Mouse (Mus musculus) MEL (cell line): ENCODE data around the gene Snd1. TPM values are rescaled to one million over a fixed set of nuclear protein-coding genes. Genes with fewer than 3 reads are reported as not detected.
A peak's percentile ranks its signal among the peaks of the same experiment; 100 is the strongest.

Experiments used
- DNase-seq: peaks from one replicate; pipeline ENCODE4 v3.0.0; 2011; ENCODE audit warnings: low read depth, low spot score
- H3K27ac ChIP-seq: 2 replicates; pipeline ENCODE4 v1.5.1; 2012; ENCODE audit warnings: low read depth, mild to moderate bottlenecking, control low read depth, low read length, moderate library complexity; ENCODE audit not compliant: control insufficient read depth
- H3K27me3 ChIP-seq, 2 experiments: fragments of 150-350 bp in 1 of 2; sonication (generic) in 1 of 2; 2 replicates each; pipeline ENCODE4 v1.6.1; 2012; ENCODE audit warnings: low read length in 2 of 2, mild to moderate bottlenecking in 2 of 2, improper control_type of control experiment in 1 of 2, moderate library complexity in 1 of 2; ENCODE audit not compliant: insufficient read depth in 2 of 2, control insufficient read depth in 1 of 2
- H3K36me3 ChIP-seq, 2 experiments: 2 replicates each; pipeline ENCODE4 v1.6.1; 2012 to 2014; ENCODE audit warnings: low read length in 2 of 2, improper control_type of control experiment in 1 of 2, inconsistent platforms in 1 of 2, mild to moderate bottlenecking in 1 of 2; ENCODE audit not compliant: insufficient read depth in 2 of 2, control insufficient read depth in 1 of 2
- H3K4me1 ChIP-seq, 2 experiments: fragments of 150-350 bp in 1 of 2; sonication (generic) in 1 of 2; 2 replicates each; pipeline ENCODE4 v1.6.1; 2012; ENCODE audit warnings: low read length in 2 of 2, improper control_type of control experiment in 1 of 2, mild to moderate bottlenecking in 1 of 2; ENCODE audit not compliant: insufficient read depth in 2 of 2, control insufficient read depth in 1 of 2
- H3K4me3 ChIP-seq, 2 experiments: fragments of 150-350 bp in 1 of 2; sonication (generic) in 1 of 2; 2 replicates each; pipeline ENCODE4 v1.5.1; 2012; ENCODE audit warnings: low read depth in 2 of 2, low read length in 2 of 2, mild to moderate bottlenecking in 2 of 2, moderate library complexity in 2 of 2, control low read depth in 1 of 2, improper control_type of control experiment in 1 of 2; ENCODE audit not compliant: control insufficient read depth in 1 of 2, insufficient read depth in 1 of 2
- H3K79me2 ChIP-seq: 2 replicates; pipeline ENCODE4 v1.6.1; 2012; ENCODE audit warnings: mild to moderate bottlenecking, low read length, moderate library complexity; ENCODE audit not compliant: control insufficient read depth, poor library complexity, insufficient read depth
- H3K9ac ChIP-seq: 2 replicates; pipeline ENCODE4 v1.6.1; 2012; ENCODE audit warnings: low read depth, mild to moderate bottlenecking, control low read depth, low read length, moderate library complexity; ENCODE audit not compliant: control insufficient read depth, poor library complexity, severe bottlenecking
- H3K9me3 ChIP-seq: fragments of 150-350 bp; sonication (generic); replicated peaks from 2 replicates; pipeline ENCODE4 v1.6.1; 2012; ENCODE audit warnings: mild to moderate bottlenecking, low read length, improper control_type of control experiment, moderate library complexity; ENCODE audit not compliant: insufficient read depth
- BHLHE40 ChIP-seq: IDR thresholded peaks from 2 replicates; pipeline ENCODE4 v1.6.1; 2012; ENCODE audit warnings: low read depth, mild to moderate bottlenecking, inconsistent platforms, low read length, improper control_type of control experiment, borderline replicate concordance
- CTCF ChIP-seq, 3 experiments: IDR thresholded peaks in 2 of 3; conservative IDR thresholded peaks in 1 of 3; 2 replicates each; pipeline ENCODE4 v1.5.1; 2011 to 2012; ENCODE audit warnings: low read length in 3 of 3, low read depth in 2 of 3, mild to moderate bottlenecking in 2 of 3, improper control_type of control experiment in 1 of 3, inconsistent platforms in 1 of 3, mixed read lengths in 1 of 3, moderate library complexity in 1 of 3; ENCODE audit not compliant: control insufficient read depth in 1 of 3, insufficient read depth in 1 of 3, poor library complexity in 1 of 3, severe bottlenecking in 1 of 3
- E2F4 ChIP-seq: IDR thresholded peaks from 2 replicates; pipeline ENCODE4 v1.6.1; 2011; ENCODE audit warnings: low read depth, low read length, improper control_type of control experiment, borderline replicate concordance
- ELF1 ChIP-seq: IDR thresholded peaks from 2 replicates; pipeline ENCODE4 v1.6.1; 2014; ENCODE audit warnings: low read depth, mild to moderate bottlenecking, inconsistent platforms, low read length, improper control_type of control experiment, moderate library complexity
- EP300 ChIP-seq, 2 experiments: IDR thresholded peaks; 2 replicates each; pipeline ENCODE4 v1.6.1; 2011; ENCODE audit warnings: improper control_type of control experiment in 2 of 2, low read length in 2 of 2, low read depth in 1 of 2, mild to moderate bottlenecking in 1 of 2
- GATA1 ChIP-seq: IDR thresholded peaks from 2 replicates; pipeline ENCODE4 v1.6.1; 2011; ENCODE audit warnings: low read depth, low read length, improper control_type of control experiment
- HCFC1 ChIP-seq: IDR thresholded peaks from 2 replicates; pipeline ENCODE4 v1.6.1; 2012; ENCODE audit warnings: low read depth, mild to moderate bottlenecking, inconsistent platforms, low read length, improper control_type of control experiment, moderate library complexity
- JUND ChIP-seq: IDR thresholded peaks from 2 replicates; pipeline ENCODE4 v1.6.1; 2011; ENCODE audit warnings: low read depth, mild to moderate bottlenecking, improper control_type of control experiment, low read length
- MAFK ChIP-seq: IDR thresholded peaks from 2 replicates; pipeline ENCODE4 v1.6.1; 2011; ENCODE audit warnings: low read depth, mild to moderate bottlenecking, low read length, improper control_type of control experiment, borderline replicate concordance
- MAX ChIP-seq: IDR thresholded peaks from 2 replicates; pipeline ENCODE4 v1.6.1; 2011; ENCODE audit warnings: low read length, improper control_type of control experiment
- MAZ ChIP-seq: IDR thresholded peaks from 2 replicates; pipeline ENCODE4 v1.6.1; 2012; ENCODE audit warnings: low read depth, mild to moderate bottlenecking, inconsistent platforms, low read length, improper control_type of control experiment
- MEF2A ChIP-seq: IDR thresholded peaks from 2 replicates; pipeline ENCODE4 v1.6.1; 2014; ENCODE audit warnings: low read depth, mild to moderate bottlenecking, inconsistent platforms, low read length, improper control_type of control experiment; ENCODE audit not compliant: poor library complexity, insufficient replicate concordance, severe bottlenecking; ENCODE audit errors: extremely low read depth
- MXI1 ChIP-seq: IDR thresholded peaks from 2 replicates; pipeline ENCODE4 v1.6.1; 2011; ENCODE audit warnings: mild to moderate bottlenecking, low read depth, low read length, improper control_type of control experiment
- MYC ChIP-seq: IDR thresholded peaks from 2 replicates; pipeline ENCODE4 v1.6.1; 2011; ENCODE audit warnings: low read depth, mild to moderate bottlenecking, low read length, improper control_type of control experiment, moderate library complexity
- POLR2AphosphoS2 ChIP-seq: IDR thresholded peaks from 2 replicates; pipeline ENCODE4 v1.6.1; 2011; ENCODE audit warnings: low read length, improper control_type of control experiment
- RAD21 ChIP-seq: IDR thresholded peaks from 2 replicates; pipeline ENCODE4 v1.6.1; 2011; ENCODE audit warnings: mild to moderate bottlenecking, low read depth, low read length, improper control_type of control experiment
- SIN3A ChIP-seq: IDR thresholded peaks from 2 replicates; pipeline ENCODE4 v1.6.1; 2012; ENCODE audit warnings: low read length, improper control_type of control experiment, inconsistent platforms
- TBP ChIP-seq: IDR thresholded peaks from 2 replicates; pipeline ENCODE4 v1.8.0; 2011; ENCODE audit warnings: low read depth, low read length, improper control_type of control experiment
- UBTF ChIP-seq: IDR thresholded peaks from 2 replicates; pipeline ENCODE4 v1.6.1; 2012; ENCODE audit warnings: low read depth, mild to moderate bottlenecking, inconsistent platforms, low read length, improper control_type of control experiment, moderate library complexity, borderline replicate concordance; ENCODE audit not compliant: insufficient read depth
- USF2 ChIP-seq, 2 experiments: IDR thresholded peaks; 2 replicates each; pipeline ENCODE4 v1.6.1; 2011 to 2012; ENCODE audit warnings: improper control_type of control experiment in 2 of 2, low read length in 2 of 2, borderline replicate concordance in 1 of 2, inconsistent platforms in 1 of 2, low read depth in 1 of 2, mild to moderate bottlenecking in 1 of 2; ENCODE audit not compliant: insufficient read depth in 1 of 2
- ZC3H11A ChIP-seq: IDR thresholded peaks from 2 replicates; pipeline ENCODE4 v1.6.1; 2012; ENCODE audit warnings: low read depth, mild to moderate bottlenecking, inconsistent platforms, low read length, improper control_type of control experiment
- ZMIZ1 ChIP-seq: IDR thresholded peaks from 2 replicates; pipeline ENCODE4 v1.6.1; 2012; ENCODE audit warnings: low read depth, mild to moderate bottlenecking, inconsistent platforms, low read length, improper control_type of control experiment, moderate library complexity
- ZNF384 ChIP-seq: IDR thresholded peaks from 2 replicates; pipeline ENCODE4 v1.6.1; 2012; ENCODE audit warnings: low read depth, mild to moderate bottlenecking, inconsistent platforms, low read length, improper control_type of control experiment
- polyA plus RNA-seq, 2 experiments: library from polyadenylated mRNA; stranded (reverse) in 1 of 2; unstranded in 1 of 2; fragments of >175 nt in 1 of 2; fragments of >200 nt in 1 of 2; gene quantifications; 2 replicates each; pipeline versions ENCODE4 v1.2.1 to v1.2.4; 2012; ENCODE audit warnings: low replicate concordance in 2 of 2, low read depth in 1 of 2; ENCODE audit not compliant: insufficient read length in 2 of 2, insufficient read depth in 1 of 2, missing spikeins in 1 of 2
- total RNA-seq: library from RNA; depleted of rRNA; stranded (reverse); fragments of 300-350 nt; gene quantifications from 2 replicates; pipeline ENCODE4 v1.2.3, GENCODE M21; 2012

Snd1 gene
- total and polyA plus RNA-seq, 3 experiments: 192 to 280 TPM; not detected in 1

DNA sequence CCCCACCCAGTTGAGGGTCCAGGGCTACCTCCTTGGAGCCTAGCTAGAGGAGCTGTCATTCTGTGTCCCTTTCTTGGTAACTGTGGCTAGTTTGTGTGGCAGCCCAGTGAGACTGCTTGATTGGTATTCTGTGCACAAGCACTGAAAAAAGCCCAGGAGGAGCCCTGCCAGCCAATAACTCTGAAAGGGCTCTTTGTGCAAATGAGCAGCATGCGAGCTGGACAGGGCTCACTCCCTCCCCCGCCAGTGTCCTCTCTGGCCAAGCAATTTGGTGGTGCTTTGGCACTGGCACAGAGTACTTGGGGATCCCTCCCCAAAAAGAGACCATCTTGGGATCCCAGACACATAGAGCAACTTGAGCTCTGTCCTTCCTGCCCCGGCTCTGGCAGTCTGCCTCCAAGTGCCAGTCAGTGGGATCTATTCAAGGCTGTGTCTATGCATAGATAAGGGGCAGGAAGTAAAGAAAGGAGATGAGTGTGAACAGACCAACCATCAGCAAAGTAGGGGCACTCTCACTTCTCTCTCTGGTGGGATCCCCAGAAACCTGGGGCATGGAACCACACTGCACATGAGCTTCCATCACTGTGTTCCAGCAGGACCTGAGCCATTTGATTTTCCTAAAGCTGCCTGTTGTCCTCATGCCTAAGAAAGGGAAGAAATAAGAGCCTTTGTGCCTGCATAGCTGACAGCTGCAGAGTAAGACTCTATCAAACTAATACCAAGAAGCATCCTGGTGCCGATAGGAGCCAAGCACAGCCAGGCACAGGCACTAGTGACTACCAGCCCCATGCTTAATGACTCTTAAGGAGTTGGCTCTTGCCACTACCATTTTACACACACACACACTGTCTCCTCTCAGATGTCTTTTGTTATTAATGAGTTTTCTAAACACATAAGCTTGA is 367.7 kb downstream of the Snd1 start:
- H3K9ac ChIP-seq: no peak overlapping the region
- H3K27me3 ChIP-seq: no peaks in the 10 kb centered on the region
- no peaks in the 10 kb centered on the region for H3K79me2 ChIP-seq
- TF ChIP-seq ZC3H11A: no peak
- TF ChIP-seq EP300 (IDR thresholded peaks at IDR 0.05; ENCODE audit: low read depth in 1 of 2, low read length in 2 of 2): 0 out of 4 replicates have a peak, but pooled peaks have one; percentile 14 to 26
- TF ChIP-seq, all 39 proteins: peak for 1
- Histone ChIP-seq H3K27ac (no peak overlapping the region), H3K9me3 (no peaks in the 10 kb centered on the region), H3K4me1 (peaks cover 0 to 6% of the 10 kb centered on the region in 2 experiments; a peak in 3 of 4 replicates), H3K4me3 (no peak overlapping the region), H3K36me3 (peaks cover 2 to 18% of the 10 kb centered on the region in 2 experiments)
- peak; percentile 44 for DNase-seq

DNA sequence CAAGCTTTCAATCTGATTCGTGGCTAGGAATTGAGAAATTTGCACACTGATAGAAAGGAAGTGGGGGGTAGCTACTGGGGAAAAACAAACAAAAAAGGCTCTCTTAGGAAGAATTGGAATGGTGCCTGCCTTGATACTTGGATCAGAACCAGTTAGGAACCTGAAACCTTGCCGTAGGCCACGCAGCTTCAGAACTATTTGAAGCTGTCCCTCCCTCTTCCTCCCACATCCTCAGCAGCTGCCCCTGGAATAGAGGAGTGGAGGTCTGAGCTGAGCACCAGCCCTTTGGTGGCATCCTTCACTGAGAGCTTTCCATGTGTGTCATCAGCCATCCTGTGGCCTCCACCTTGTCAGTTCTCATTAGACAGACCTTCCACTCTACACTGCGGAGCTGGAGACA is 370.7 kb downstream of the Snd1 start:
- TF ChIP-seq USF2 (IDR thresholded peaks at IDR 0.05; ENCODE audit: borderline replicate concordance in 1 of 2, insufficient read depth in 1 of 2, low read depth in 1 of 2, low read length in 2 of 2) (no peak), ZNF384 (no peak), RAD21 (no peak), HCFC1 (no peak), JUND (no peak)
- TF ChIP-seq, all 39 proteins: peak for 0
- H3K4me1 ChIP-seq: peaks cover 0 to 6% of the 10 kb centered on the region in 2 experiments; a peak in 3 of 4 replicates
- no peaks in the 10 kb centered on the region for H3K79me2 ChIP-seq
- H3K27me3 ChIP-seq: no peaks in the 10 kb centered on the region
- no peak overlapping the region for H3K27ac ChIP-seq
- no peak overlapping the region for H3K9ac ChIP-seq
- H3K36me3 ChIP-seq: peaks cover 0 to 17% of the 10 kb centered on the region in 2 experiments
- H3K9me3 ChIP-seq: no peaks in the 10 kb centered on the region
- DNase-seq: no peak
- no peak overlapping the region for H3K4me3 ChIP-seq

- H3K9ac ChIP-seq: no peak overlapping the region
- TF ChIP-seq E2F4 (no peak), ZMIZ1 (no peak), BHLHE40 (no peak), POLR2AphosphoS2 (no peak), GATA1 (no peak), MAX (no peak), MEF2A (no peak), ZNF384 (no peak), TBP (no peak), EP300 (IDR thresholded peaks at IDR 0.05; ENCODE audit: low read depth in 1 of 2, low read length in 2 of 2) (no peak), MXI1 (no peak), MYC (no peak), MAFK (no peak), SIN3A (no peak), ELF1 (no peak), MAZ (no peak), RAD21 (no peak), UBTF (no peak), CTCF (IDR thresholded peaks at IDR 0.05 in 2 of 3, conservative IDR thresholded peaks at IDR 0.05 in 1 of 3; ENCODE audit: control insufficient read depth in 1 of 3, insufficient read depth in 1 of 3, low read depth in 2 of 3, low read length in 3 of 3, poor library complexity in 1 of 3, severe bottlenecking in 1 of 3) (no peak)
- H3K79me2 ChIP-seq: no peaks in the 10 kb centered on the region
- H3K27me3 ChIP-seq: no peaks in the 10 kb centered on the region
- DNase-seq: no peak
- H3K9me3 ChIP-seq: no peaks in the 10 kb centered on the region
- H3K36me3 ChIP-seq: peaks cover 0 to 4% of the 10 kb centered on the region in 2 experiments; a peak in 2 of 4 replicates
- H3K4me1 ChIP-seq: peaks cover 0 to under 1% of the 10 kb centered on the region in 2 experiments; a peak in 1 of 4 replicates
- H3K27ac ChIP-seq: no peak overlapping the region
- no peak overlapping the region for H3K4me3 ChIP-seq
Measured at GRCm38 (mm10) chr6:28847616-28848015, 372.7 kb downstream of the Snd1 start.
